Mouse (Mus musculus): ENCODE measurements at regions not wholly inside any gene's neighbourhood (a gene's known extent, or its start where the extent isn't known, plus 50 kb on each side); places are given as distances from the start of the nearest gene placed in this dataset.
A peak's percentile ranks its signal among the peaks of the same experiment; 100 is the strongest.

- Histone ChIP-seq H3K27ac (replicated peaks; ENCODE audit: insufficient read depth, low read depth, low read length) (no peak overlapping the region), H3K4me1 (ENCODE audit: control insufficient read depth, insufficient read depth, low read length) (no peaks in the 10 kb centered on the region), H3K79me2 (ENCODE audit: control insufficient read depth, insufficient read depth, low read length) (no peaks in the 10 kb centered on the region), H3K27me3 (ENCODE audit: control insufficient read depth, insufficient read depth, low read length) (no peaks in the 10 kb centered on the region), H3K36me3 (ENCODE audit: control insufficient read depth, insufficient read depth, low read length) (no peaks in the 10 kb centered on the region), H3K4me3 (ENCODE audit: insufficient read depth, low read depth, low read length) (no peak overlapping the region), H3K9ac (ENCODE audit: low read depth, low read length) (no peak overlapping the region)
- 84% methylated on average over 6 of the region's 6 CpGs for WGBS
- TF ChIP-seq POLR2A (IDR thresholded peaks at IDR 0.05; ENCODE audit: extremely low read depth, insufficient read depth, low read length) (no peak), CTCF (IDR thresholded peaks at IDR 0.05; ENCODE audit: low read depth, low read length) (no peak)
- DNase-seq (ENCODE audit: extremely low read depth, low read depth, low spot score): no peak
Observed at GRCm38 (mm10) chr9:30524401-30525066, 97.6 kb downstream of the Snx19 start.

DNA sequence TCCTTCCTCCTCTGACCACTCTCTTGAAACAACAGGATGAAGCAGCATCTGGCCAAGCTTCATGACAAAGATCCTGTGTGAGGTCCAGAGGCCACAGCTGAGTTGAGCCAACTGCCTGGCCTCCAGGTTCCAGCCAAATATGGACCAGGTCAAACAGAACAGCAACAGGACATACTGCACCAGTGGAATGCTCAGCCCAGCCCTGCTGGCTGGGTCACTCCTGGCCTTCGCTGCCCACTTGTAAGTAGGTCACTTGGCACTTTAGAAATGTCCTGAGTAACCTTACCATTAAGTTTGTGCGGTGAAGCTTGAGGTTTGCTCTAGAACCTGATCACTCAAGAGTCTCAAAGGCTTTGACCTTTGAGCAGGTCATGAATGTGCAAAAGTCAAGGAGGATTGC is 96.9 kb downstream of the Snx19 start:
- Histone ChIP-seq H3K79me2 (ENCODE audit: control insufficient read depth, insufficient read depth, low read length) (no peaks in the 10 kb centered on the region), H3K36me3 (ENCODE audit: control insufficient read depth, insufficient read depth, low read length) (no peaks in the 10 kb centered on the region), H3K9ac (ENCODE audit: low read depth, low read length) (no peak overlapping the region), H3K27ac (replicated peaks; ENCODE audit: insufficient read depth, low read depth, low read length) (no peak overlapping the region), H3K4me3 (ENCODE audit: insufficient read depth, low read depth, low read length) (no peak overlapping the region), H3K27me3 (ENCODE audit: control insufficient read depth, insufficient read depth, low read length) (no peaks in the 10 kb centered on the region), H3K4me1 (ENCODE audit: control insufficient read depth, insufficient read depth, low read length) (no peaks in the 10 kb centered on the region)
- DNase-seq (ENCODE audit: extremely low read depth, low read depth, low spot score): peak; percentile 70
- WGBS: 44% methylated on average over 2 of the region's 2 CpGs
- no peak for TF ChIP-seq POLR2A (IDR thresholded peaks at IDR 0.05; ENCODE audit: extremely low read depth, insufficient read depth, low read length)
- no peak for TF ChIP-seq CTCF (IDR thresholded peaks at IDR 0.05; ENCODE audit: low read depth, low read length)

DNA sequence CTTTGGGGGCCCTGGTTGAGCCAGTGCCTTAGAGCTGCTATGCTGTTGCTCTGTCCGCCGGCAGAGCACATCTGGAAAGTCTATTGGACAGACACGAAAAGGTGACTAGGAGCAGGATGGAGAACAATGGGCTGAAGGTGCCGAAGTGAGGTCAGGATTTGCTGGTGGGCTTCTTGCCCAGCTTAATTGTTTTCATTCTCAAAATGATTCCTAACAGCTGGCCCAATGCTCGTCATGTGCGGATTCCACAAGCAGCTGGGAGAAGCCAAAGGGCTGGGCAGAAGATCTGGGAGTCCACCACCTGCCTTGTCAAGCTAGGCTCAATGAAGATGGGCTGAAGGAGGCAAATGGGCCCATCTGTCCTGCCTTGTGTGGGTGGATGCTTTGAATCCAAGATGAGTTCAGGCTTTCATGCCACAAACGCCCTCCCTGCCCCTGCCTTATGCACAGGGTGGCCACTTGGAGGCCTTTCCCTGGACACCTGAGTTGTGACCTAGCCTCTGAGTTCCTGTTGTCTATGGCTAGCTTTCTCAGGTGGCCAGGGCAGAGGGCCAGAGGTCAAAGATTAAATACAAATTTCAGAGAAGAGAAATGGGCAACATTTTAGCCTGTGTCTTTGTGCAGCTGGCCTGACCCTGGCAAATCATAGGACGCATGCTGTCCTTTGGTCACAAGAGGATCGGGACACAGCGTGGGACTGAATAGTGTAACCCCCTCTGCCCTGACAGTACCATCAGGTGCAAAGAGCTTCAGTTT is 95.9 kb downstream of the Snx19 start:
- Histone ChIP-seq H3K4me1 (ENCODE audit: control insufficient read depth, insufficient read depth, low read length) (no peaks in the 10 kb centered on the region), H3K4me3 (ENCODE audit: insufficient read depth, low read depth, low read length) (no peak overlapping the region), H3K79me2 (ENCODE audit: control insufficient read depth, insufficient read depth, low read length) (no peaks in the 10 kb centered on the region), H3K27me3 (ENCODE audit: control insufficient read depth, insufficient read depth, low read length) (no peaks in the 10 kb centered on the region), H3K9ac (ENCODE audit: low read depth, low read length) (no peak overlapping the region), H3K36me3 (ENCODE audit: control insufficient read depth, insufficient read depth, low read length) (no peaks in the 10 kb centered on the region), H3K27ac (replicated peaks; ENCODE audit: insufficient read depth, low read depth, low read length) (no peak overlapping the region)
- TF ChIP-seq CTCF (IDR thresholded peaks at IDR 0.05; ENCODE audit: low read depth, low read length): no peak
- no peak for TF ChIP-seq POLR2A (IDR thresholded peaks at IDR 0.05; ENCODE audit: extremely low read depth, insufficient read depth, low read length)
- peak; percentile 21 for DNase-seq (ENCODE audit: extremely low read depth, low read depth, low spot score)
- WGBS: 72% methylated on average over 10 of the region's 10 CpGs

DNA sequence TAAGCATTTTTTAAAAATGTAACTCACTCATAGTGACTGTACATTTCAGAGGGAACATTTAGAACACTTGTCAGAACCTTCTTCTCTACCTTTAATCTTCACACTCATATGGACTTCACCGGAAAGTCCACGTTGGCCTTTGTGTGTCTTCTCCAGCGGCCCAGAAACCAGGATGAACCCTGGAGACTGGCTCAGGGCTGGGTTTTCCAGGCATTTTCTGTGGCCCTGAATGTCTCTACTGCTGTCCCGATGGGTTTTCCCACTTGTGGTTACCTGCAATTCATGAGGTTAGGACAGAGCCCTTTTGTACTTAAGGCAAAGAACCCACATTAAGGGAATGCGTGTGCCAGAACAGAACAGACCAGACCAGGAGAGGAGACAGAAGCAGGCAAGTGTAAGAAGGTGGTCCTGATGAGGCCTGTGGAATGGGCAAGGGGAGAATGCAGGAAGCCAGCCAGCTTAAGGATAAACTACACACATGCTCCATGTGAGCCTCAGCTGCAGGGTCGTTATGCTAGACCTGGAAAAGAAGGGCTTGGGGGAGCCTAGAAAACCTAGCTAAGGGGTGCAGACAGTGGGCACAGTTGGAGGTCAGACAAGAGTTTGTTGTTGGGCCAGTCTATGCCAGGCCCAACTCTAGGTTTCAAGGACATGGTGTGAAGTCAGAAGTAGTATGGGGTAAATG is 94.8 kb downstream of the Snx19 start:
- no peaks in the 10 kb centered on the region for H3K36me3 ChIP-seq (ENCODE audit: control insufficient read depth, insufficient read depth, low read length)
- no peak for TF ChIP-seq CTCF (IDR thresholded peaks at IDR 0.05; ENCODE audit: low read depth, low read length)
- TF ChIP-seq POLR2A (IDR thresholded peaks at IDR 0.05; ENCODE audit: extremely low read depth, insufficient read depth, low read length): no peak
- H3K27ac ChIP-seq (replicated peaks; ENCODE audit: insufficient read depth, low read depth, low read length): no peak overlapping the region
- H3K4me1 ChIP-seq (ENCODE audit: control insufficient read depth, insufficient read depth, low read length): no peaks in the 10 kb centered on the region
- H3K79me2 ChIP-seq (ENCODE audit: control insufficient read depth, insufficient read depth, low read length): no peaks in the 10 kb centered on the region
- no peak for DNase-seq (ENCODE audit: extremely low read depth, low read depth, low spot score)
- 89% methylated on average over 6 of the region's 6 CpGs for WGBS
- no peaks in the 10 kb centered on the region for H3K27me3 ChIP-seq (ENCODE audit: control insufficient read depth, insufficient read depth, low read length)
- no peak overlapping the region for H3K4me3 ChIP-seq (ENCODE audit: insufficient read depth, low read depth, low read length)
- H3K9ac ChIP-seq (ENCODE audit: low read depth, low read length): no peak overlapping the region

- H3K27ac ChIP-seq (replicated peaks; ENCODE audit: insufficient read depth, low read depth, low read length): no peak overlapping the region
- TF ChIP-seq POLR2A (IDR thresholded peaks at IDR 0.05; ENCODE audit: extremely low read depth, insufficient read depth, low read length) (no peak), CTCF (IDR thresholded peaks at IDR 0.05; ENCODE audit: low read depth, low read length) (no peak)
- DNase-seq (ENCODE audit: extremely low read depth, low read depth, low spot score): no peak
Observed at GRCm38 (mm10) chr9:30520853-30521439, 94.0 kb downstream of the Snx19 start.

More at GRCm38 (mm10) chr9:30520853-30521439, 94.0 kb downstream of the Snx19 start:
- Histone ChIP-seq H3K4me3 (ENCODE audit: insufficient read depth, low read depth, low read length) (no peak overlapping the region), H3K36me3 (ENCODE audit: control insufficient read depth, insufficient read depth, low read length) (no peaks in the 10 kb centered on the region), H3K27me3 (ENCODE audit: control insufficient read depth, insufficient read depth, low read length) (no peaks in the 10 kb centered on the region), H3K9ac (ENCODE audit: low read depth, low read length) (no peak overlapping the region), H3K79me2 (ENCODE audit: control insufficient read depth, insufficient read depth, low read length) (no peaks in the 10 kb centered on the region), H3K4me1 (ENCODE audit: control insufficient read depth, insufficient read depth, low read length) (no peaks in the 10 kb centered on the region)
- 82% methylated on average over 9 of the region's 9 CpGs for WGBS

Measured in liver, adult 2 months (tissue).